Comparison of ENCODE assay signal across 10 mouse cellular contexts in genomic region chr8:124476701-124477100, GRCm38 (mm10). TPM values are rescaled to one million over a fixed set of nuclear protein-coding genes. Genes with fewer than 3 reads are reported as not detected.
DNase-seq lines count a peak whose midpoint lies in the region; ATAC-seq and TF ChIP-seq lines count a peak whose summit lies in the region.
"Had no signal": no experiment of that assay in that cellular context is flagged by ENCODE, and none has a peak within 500 bp of the region (broad histone marks: within the 10 kb centered on the region; RNA-seq: fewer than 3 reads in every experiment).

No protein-coding gene starts in this region.

- no peaks in the 10 kb centered on the region for H3K36me3 ChIP-seq in neural tube, embryonic 11.5 days (ENCODE audit: control insufficient read depth, insufficient read depth, low read length)
- no peaks in the 10 kb centered on the region for H3K36me3 ChIP-seq in neural tube, embryonic 15.5 days
- no peaks in the 10 kb centered on the region for H3K36me3 ChIP-seq in intestine, embryonic 15.5 days
- H3K36me3 ChIP-seq: hindbrain, embryonic 15.5 days had no signal

- WGBS in neural tube, embryonic 11.5 days: 31% methylated on average over 9 of the region's 9 CpGs
- 23% methylated on average over 9 of the region's 9 CpGs for WGBS in neural tube, embryonic 15.5 days
- 53% methylated on average over 9 of the region's 9 CpGs for WGBS in intestine, embryonic 15.5 days

- DNase-seq in neural tube, embryonic 11.5 days (ENCODE audit: low spot score): peak; percentile 45
- peak; percentile 45 to 46 for DNase-seq in frontal cortex, postnatal 14 days (ENCODE audit: low spot score in 2 of 2)
- DNase-seq in left cerebral cortex, adult 2 months (ENCODE audit: extremely low spot score in 1 of 2, low spot score in 2 of 2): peak; percentile 68 to 76
- peak; percentile 76 for DNase-seq in right cerebral cortex, postnatal 25 days
- no peak for DNase-seq in thymus, postnatal 25 days

- no peaks in the 10 kb centered on the region for H3K27me3 ChIP-seq in neural tube, embryonic 11.5 days (ENCODE audit: control insufficient read depth, insufficient read depth, low read length)
- no peaks in the 10 kb centered on the region for H3K27me3 ChIP-seq in neural tube, embryonic 15.5 days (replicated peaks)
- no peaks in the 10 kb centered on the region for H3K27me3 ChIP-seq in intestine, embryonic 15.5 days (replicated peaks)
- H3K27me3 ChIP-seq: hindbrain, embryonic 15.5 days had no signal

- no peak for TF ChIP-seq CTCF in left cerebral cortex, adult 2 months (IDR thresholded peaks at IDR 0.05)

- no peak overlapping the region for H3K4me3 ChIP-seq in neural tube, embryonic 11.5 days (ENCODE audit: low read depth, low read length)
- H3K4me3 ChIP-seq in neural tube, embryonic 15.5 days (replicated peaks): no peak overlapping the region
- H3K4me3 ChIP-seq in left cerebral cortex, adult 2 months: no peak overlapping the region
- H3K4me3 ChIP-seq in intestine, embryonic 15.5 days (replicated peaks): no peak overlapping the region
- H3K4me3 ChIP-seq: hindbrain, embryonic 15.5 days had no signal

- H3K4me2 ChIP-seq in neural tube, embryonic 11.5 days (ENCODE audit: low read depth): no peak overlapping the region
- no peak overlapping the region for H3K4me2 ChIP-seq in neural tube, embryonic 15.5 days
- no peak overlapping the region for H3K4me2 ChIP-seq in intestine, embryonic 15.5 days (replicated peaks)
- H3K4me2 ChIP-seq: hindbrain, embryonic 15.5 days had no signal

- no peaks in the 10 kb centered on the region for H3K9me3 ChIP-seq in neural tube, embryonic 11.5 days (ENCODE audit: control insufficient read depth, low read length)
- H3K9me3 ChIP-seq in neural tube, embryonic 15.5 days (replicated peaks): no peaks in the 10 kb centered on the region
- no peaks in the 10 kb centered on the region for H3K9me3 ChIP-seq in intestine, embryonic 15.5 days
- H3K9me3 ChIP-seq: hindbrain, embryonic 15.5 days had no signal

- no peak overlapping the region; the same call in 1 of the 2 replicates for H3K9ac ChIP-seq in neural tube, embryonic 11.5 days (ENCODE audit: low read length)
- H3K9ac ChIP-seq in neural tube, embryonic 15.5 days (replicated peaks): no peak overlapping the region
- H3K9ac ChIP-seq in intestine, embryonic 15.5 days: no peak overlapping the region
- H3K9ac ChIP-seq: hindbrain, embryonic 15.5 days had no signal

- intact Hi-C loops in left cerebral cortex, adult 2 months (cut with DNase I): loop anchor here (1.0 to 2.0 kb wide), 3 partner anchors 18 to 42 kb away; no protein-coding TSS in a partner anchor

- H3K4me1 ChIP-seq in neural tube, embryonic 11.5 days (ENCODE audit: control insufficient read depth, insufficient read depth, low read length): peaks cover 3% of the 10 kb centered on the region; the same call in 1 of the 2 replicates
- no peaks in the 10 kb centered on the region for H3K4me1 ChIP-seq in neural tube, embryonic 15.5 days
- no peaks in the 10 kb centered on the region for H3K4me1 ChIP-seq in intestine, embryonic 15.5 days (replicated peaks)
- H3K4me1 ChIP-seq: hindbrain, embryonic 15.5 days had no signal

- H3K27ac ChIP-seq in neural tube, embryonic 11.5 days (ENCODE audit: low read depth, low read length): peak overlapping the region; percentile 27; the same call in 1 of the 2 replicates
- no peak overlapping the region for H3K27ac ChIP-seq in neural tube, embryonic 15.5 days (replicated peaks)
- peak overlapping the region; percentile 84 for H3K27ac ChIP-seq in left cerebral cortex, adult 2 months
- no peak overlapping the region for H3K27ac ChIP-seq in intestine, embryonic 15.5 days
- H3K27ac ChIP-seq: hindbrain, embryonic 15.5 days had no signal

- ATAC-seq in neural tube, embryonic 11.5 days (ENCODE audit: insufficient read depth, low FRiP score, low TSS enrichment): no peak
- ATAC-seq in neural tube, embryonic 15.5 days (ENCODE audit: low FRiP score): no peak
- no peak for ATAC-seq in inflammation-experienced regulatory T-cells, adult 6 months
- no peak for ATAC-seq in intestine, embryonic 15.5 days
- ATAC-seq: CD4-positive, CD25-positive, alpha-beta regulatory T cell, adult 4 months had no signal

RNA-seq across cellular contexts. Expression of gene Pgbd5, which starts 37.2 kb away (rescaled TPM):
- 4.9 and 6.1 TPM in 2 replicates for polyA plus RNA-seq in neural tube, embryonic 11.5 days (2014; fragmentation: Nextera tagmentation; extraction: Ambion mirVana)
- polyA plus RNA-seq in neural tube, embryonic 15.5 days (2015; fragmentation: Nextera tagmentation; extraction: Ambion mirVana): 12.0 and 17.0 TPM in 2 replicates
- 100 to 1,000 TPM; 208 to 221 TPM for total RNA-seq in left cerebral cortex, adult 2 months (2021)
- not detected for polyA plus RNA-seq in inflammation-experienced regulatory T-cells, adult 6 months (2017; shearing (Covaris generic))
- polyA plus RNA-seq in intestine, embryonic 15.5 days (2015; fragmentation: Nextera tagmentation; extraction: Ambion mirVana): 2.5 and 2.7 TPM in 2 replicates
- polyA plus RNA-seq: CD4-positive, CD25-positive, alpha-beta regulatory T cell, adult 4 months had no signal

RNA-seq across cellular contexts. Expression of gene Cog2, which starts 43.9 kb away (rescaled TPM):
- 37.9 and 42.6 TPM in 2 replicates for polyA plus RNA-seq in neural tube, embryonic 11.5 days (2014; fragmentation: Nextera tagmentation; extraction: Ambion mirVana)
- 30.4 and 32.2 TPM in 2 replicates for polyA plus RNA-seq in neural tube, embryonic 15.5 days (2015; fragmentation: Nextera tagmentation; extraction: Ambion mirVana)
- total RNA-seq in left cerebral cortex, adult 2 months (2021): 10 to 100 TPM; 35.1 to 46.5 TPM
- 10 to 100 TPM; 41.3 to 44.4 (median 42.9) TPM for polyA plus RNA-seq in inflammation-experienced regulatory T-cells, adult 6 months (2017; shearing (Covaris generic))
- 31.2 and 34.4 TPM in 2 replicates for polyA plus RNA-seq in intestine, embryonic 15.5 days (2015; fragmentation: Nextera tagmentation; extraction: Ambion mirVana)

Comparison
In these comparisons a context has a peak if more than half of its experiments do, and no peak if none do; other contexts are left out.
1. H3K27ac ChIP-seq: peak in neural tube, embryonic 11.5 days (single experiment) and left cerebral cortex, adult 2 months (single experiment); none in neural tube, embryonic 15.5 days (single experiment) and intestine, embryonic 15.5 days (single experiment).